Mouse (Mus musculus): ENCODE measurements at regions not wholly inside any gene's neighbourhood (a gene's known extent, or its start where the extent isn't known, plus 50 kb on each side); places are given as distances from the start of the nearest gene placed in this dataset.

GRCm38 (mm10) chr3:61740088-61740487 is 374.3 kb upstream of the B430305J03Rik start:
- no peak for DNase-seq (ENCODE audit: low spot score in 2 of 2)

GRCm38 (mm10) chr3:61738528-61738927 is 372.8 kb upstream of the B430305J03Rik start:
- DNase-seq (ENCODE audit: low spot score in 2 of 2) = peak; percentile 12 to 15

GRCm38 (mm10) chr3:61716785-61717184 is 351.0 kb upstream of the B430305J03Rik start:
- no peak for DNase-seq (ENCODE audit: low spot score in 2 of 2)

GRCm38 (mm10) chr3:61687933-61688705 is 322.4 kb upstream of the B430305J03Rik start:
- DNase-seq (ENCODE audit: low spot score in 2 of 2) = no peak

GRCm38 (mm10) chr3:61670874-61671273 is 305.1 kb upstream of the B430305J03Rik start:
- DNase-seq (ENCODE audit: low spot score in 2 of 2) = no peak

- DNase-seq (ENCODE audit: low spot score in 2 of 2) = no peak
These were observed 290.4 kb upstream of the B430305J03Rik start for GRCm38 (mm10) chr3:61656143-61656542.

- DNase-seq (ENCODE audit: low spot score in 2 of 2) = no peak
These were observed 262.8 kb upstream of the B430305J03Rik start for GRCm38 (mm10) chr3:61628535-61628934.

- no peak for DNase-seq (ENCODE audit: low spot score in 2 of 2)
These were observed 262.3 kb upstream of the B430305J03Rik start for GRCm38 (mm10) chr3:61628099-61628498.

- no peak for DNase-seq (ENCODE audit: low spot score in 2 of 2)
These were observed 258.3 kb upstream of the B430305J03Rik start for GRCm38 (mm10) chr3:61623954-61624487.

- no peak for DNase-seq (ENCODE audit: low spot score in 2 of 2)
These were observed 239.7 kb upstream of the B430305J03Rik start for GRCm38 (mm10) chr3:61605469-61605868.

- DNase-seq (ENCODE audit: low spot score in 2 of 2) = no peak
These were observed 237.1 kb upstream of the B430305J03Rik start for GRCm38 (mm10) chr3:61602891-61603290.

- no peak for DNase-seq (ENCODE audit: low spot score in 2 of 2)
These were observed 229.8 kb upstream of the B430305J03Rik start for GRCm38 (mm10) chr3:61595574-61595973.

GRCm38 (mm10) chr3:61592342-61592741 is 226.6 kb upstream of the B430305J03Rik start:
- no peak for DNase-seq (ENCODE audit: low spot score in 2 of 2)

- no peak for DNase-seq (ENCODE audit: low spot score in 2 of 2)
These were observed 217.9 kb upstream of the B430305J03Rik start for GRCm38 (mm10) chr3:61583669-61584068.

- DNase-seq (ENCODE audit: low spot score in 2 of 2) = peak in 1 of 2 experiments; percentile 2
These were observed 217.2 kb upstream of the B430305J03Rik start for GRCm38 (mm10) chr3:61582927-61583326.

GRCm38 (mm10) chr3:61580252-61580651 is 214.5 kb upstream of the B430305J03Rik start:
- DNase-seq (ENCODE audit: low spot score in 2 of 2) = no peak

GRCm38 (mm10) chr3:61537113-61537512 is 171.4 kb upstream of the B430305J03Rik start:
- peak in 1 of 2 experiments; percentile 3 for DNase-seq (ENCODE audit: low spot score in 2 of 2)

GRCm38 (mm10) chr3:61535751-61536150 is 170.0 kb upstream of the B430305J03Rik start:
- peak; percentile 7 to 8 for DNase-seq (ENCODE audit: low spot score in 2 of 2)

- DNase-seq (ENCODE audit: low spot score in 2 of 2) = no peak
These were observed 137.4 kb upstream of the B430305J03Rik start for GRCm38 (mm10) chr3:61503178-61503577.

- no peak for DNase-seq (ENCODE audit: low spot score in 2 of 2)
These were observed 129.1 kb upstream of the B430305J03Rik start for GRCm38 (mm10) chr3:61494835-61495234.

GRCm38 (mm10) chr3:61486808-61487389 is 121.1 kb upstream of the B430305J03Rik start:
- peak in 1 of 2 experiments; percentile 28 for DNase-seq (ENCODE audit: low spot score in 2 of 2)

- no peak for DNase-seq (ENCODE audit: low spot score in 2 of 2)
These were observed 113.3 kb upstream of the B430305J03Rik start for GRCm38 (mm10) chr3:61478861-61479584.
